Mouse (Mus musculus) kidney, embryonic 15.5 days (tissue): Measurements from ENCODE around the gene Rnf5. TPM values are rescaled to one million over a fixed set of nuclear protein-coding genes. Genes with fewer than 3 reads are reported as not detected.
A peak's percentile ranks its signal among the peaks of the same experiment; 100 is the strongest.

Source experiments
- ATAC-seq: fragments of 200-750 bp; cut with Nextera tagmentation; replicated peaks from 2 replicates; pipeline ENCODE4 v1.8.0; 2017; ENCODE audit warnings: moderate TSS enrichment; ENCODE audit not compliant: low FRiP score
- H3K27ac ChIP-seq: fragments of 300-500 bp; sonication (generic); 2 replicates; pipeline ENCODE4 v1.5.1; 2015; ENCODE audit warnings: mild to moderate bottlenecking, inconsistent platforms
- H3K27me3 ChIP-seq: fragments of 300-500 bp; sonication (generic); 2 replicates; pipeline ENCODE4 v1.6.1; 2015; ENCODE audit warnings: inconsistent platforms
- H3K36me3 ChIP-seq: fragments of 300-500 bp; sonication (generic); 2 replicates; pipeline ENCODE4 v1.6.1; 2015; ENCODE audit warnings: inconsistent platforms
- H3K4me1 ChIP-seq: fragments of 300-500 bp; sonication (generic); 2 replicates; pipeline ENCODE4 v1.6.1; 2015; ENCODE audit warnings: inconsistent platforms
- H3K4me2 ChIP-seq: fragments of 300-500 bp; sonication (generic); 2 replicates; pipeline ENCODE4 v1.6.1; 2015; ENCODE audit warnings: moderate library complexity, mild to moderate bottlenecking, inconsistent platforms
- H3K4me3 ChIP-seq: fragments of 300-500 bp; sonication (generic); replicated peaks from 2 replicates; pipeline ENCODE4 v1.5.1; 2015; ENCODE audit warnings: mild to moderate bottlenecking, inconsistent platforms
- H3K9ac ChIP-seq: fragments of 300-500 bp; sonication (generic); 2 replicates; pipeline ENCODE4 v1.6.1; 2015; ENCODE audit warnings: mild to moderate bottlenecking, inconsistent platforms
- H3K9me3 ChIP-seq: fragments of 300-500 bp; sonication (generic); replicated peaks from 2 replicates; pipeline ENCODE4 v1.6.1; 2016; ENCODE audit warnings: inconsistent platforms
- WGBS: fragments of 180-500 bp; shearing (Covaris S2); methylation state at CpG from one replicate; pipeline ENCODE4 v1.1.7; 2015; ENCODE audit warnings: mixed read lengths; 5-methylcytosine and 5-hydroxymethylcytosine counted together
- polyA plus RNA-seq: library from polyadenylated mRNA; unstranded; fragments of >200 nt; fragmentation: Nextera tagmentation; extraction: Ambion mirVana; gene quantifications from 2 replicates; pipeline ENCODE4 v1.2.1, GENCODE M21; 2015

Rnf5 gene
- 166 and 168 TPM in 2 replicates for polyA plus RNA-seq

DNA sequence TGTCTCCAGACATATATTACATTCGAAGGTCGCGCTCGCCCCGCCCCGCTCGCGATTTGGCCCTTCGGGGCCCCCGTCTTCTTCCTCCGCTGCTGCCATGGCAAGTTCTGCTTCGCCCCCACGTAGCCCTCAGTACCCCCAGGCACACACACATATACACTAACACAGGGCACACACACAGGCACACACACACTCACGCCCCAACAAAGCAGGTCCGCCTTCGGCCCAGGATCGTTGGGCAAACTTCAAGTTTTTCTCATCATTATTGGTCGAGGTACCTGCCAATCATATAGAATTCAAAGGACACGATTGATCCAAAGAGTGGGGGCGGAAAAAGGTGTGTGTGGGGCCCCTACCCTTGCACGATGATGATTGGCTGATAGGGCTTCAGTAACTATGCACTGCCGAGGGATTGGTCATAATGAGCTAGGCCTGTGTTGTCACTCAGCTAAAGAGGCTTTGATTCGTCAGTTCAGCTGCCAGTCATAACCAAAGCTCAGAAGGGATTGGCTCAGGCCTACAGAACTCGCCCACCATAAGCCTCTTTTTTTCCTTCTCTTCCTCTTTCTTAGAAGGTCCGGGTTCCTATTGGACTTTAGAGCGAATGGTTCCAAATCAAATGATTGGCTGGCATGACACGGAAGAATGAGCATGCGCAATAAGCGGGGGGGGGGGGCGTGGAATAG, at the start of gene Rnf5:
Rnf5 (minus strand) TSS at position 316 of the 686 bp plus-strand sequence.
- ATAC-seq: peak; percentile 95
- peak within 1 kb of the TSS; percentile 88 for H3K4me3 ChIP-seq
- WGBS: under 1% methylated on average over 30 of the region's 30 CpGs
- H3K4me2 ChIP-seq: peak within 1 kb of the TSS; percentile 85
- H3K27me3 ChIP-seq: no peaks in the 10 kb centered on the region
- H3K36me3 ChIP-seq: peaks cover 32% of the 10 kb centered on the region
- H3K9me3 ChIP-seq: no peaks in the 10 kb centered on the region
- peak within 1 kb of the TSS; percentile 96 for H3K9ac ChIP-seq
- peak within 1 kb of the TSS; percentile 96 for H3K27ac ChIP-seq
- peaks cover 67% of the 10 kb centered on the region for H3K4me1 ChIP-seq

DNA sequence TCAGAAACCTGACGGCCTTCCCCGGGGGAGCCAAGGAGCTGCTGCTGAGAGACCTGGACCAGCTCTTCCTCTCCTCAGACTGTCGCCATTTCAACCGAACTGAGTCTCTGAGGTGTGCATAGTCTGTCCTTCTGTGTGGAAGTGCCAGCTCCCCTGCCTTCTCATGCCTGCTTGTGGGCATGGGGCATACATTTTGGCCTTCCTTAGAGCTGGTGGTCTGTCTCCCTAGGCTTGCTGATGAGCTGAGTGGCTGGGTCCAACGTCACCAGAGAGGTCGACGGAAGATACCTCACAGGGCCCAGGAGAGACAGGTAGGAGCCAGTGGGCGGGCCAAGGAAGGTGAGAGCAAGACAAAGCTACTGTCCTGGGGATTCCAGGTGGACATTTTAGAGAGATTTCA, 49.5 kb upstream of the Rnf5 start:
- Histone ChIP-seq H3K9me3 (no peaks in the 10 kb centered on the region), H3K36me3 (peaks cover 59% of the 10 kb centered on the region), H3K4me2 (no peak overlapping the region), H3K9ac (no peak overlapping the region), H3K27me3 (0 out of 2 replicates have a peak, but pooled peaks cover 7% of the 10 kb centered on the region), H3K4me3 (no peak overlapping the region), H3K4me1 (peaks cover 38% of the 10 kb centered on the region), H3K27ac (no peak overlapping the region)
- WGBS: 86% methylated on average over 8 of the region's 8 CpGs
- no peak for ATAC-seq

DNA sequence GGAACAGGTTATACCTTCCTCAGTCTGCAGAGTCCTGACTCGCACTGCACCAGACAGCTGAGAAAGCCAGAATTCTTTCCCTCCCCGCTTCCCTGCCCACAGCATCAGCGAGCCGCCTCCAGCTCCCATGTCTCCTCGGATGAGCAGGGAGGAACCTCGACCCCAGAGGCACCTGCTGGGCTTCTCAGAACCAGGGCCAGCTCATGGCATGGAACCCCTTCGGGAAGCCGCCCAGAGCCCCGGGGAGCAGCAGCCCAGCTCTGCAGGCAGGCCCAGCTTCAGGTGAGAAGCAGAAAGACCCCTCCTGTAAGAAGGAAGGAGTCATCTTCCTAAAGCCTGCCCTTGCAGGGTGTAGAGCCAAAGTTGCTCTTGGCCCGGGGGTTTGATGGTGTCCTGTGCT, 49.1 kb upstream of the Rnf5 start:
- WGBS: 87% methylated on average over 10 of the region's 10 CpGs
- no peak for ATAC-seq
- H3K9ac ChIP-seq: no peak overlapping the region
- 0 out of 2 replicates have a peak, but pooled peaks cover 3% of the 10 kb centered on the region for H3K27me3 ChIP-seq
- no peaks in the 10 kb centered on the region for H3K9me3 ChIP-seq
- H3K36me3 ChIP-seq: peaks cover 59% of the 10 kb centered on the region
- no peak overlapping the region for H3K27ac ChIP-seq
- no peak overlapping the region for H3K4me3 ChIP-seq
- no peak overlapping the region for H3K4me2 ChIP-seq
- peaks cover 42% of the 10 kb centered on the region for H3K4me1 ChIP-seq

DNA sequence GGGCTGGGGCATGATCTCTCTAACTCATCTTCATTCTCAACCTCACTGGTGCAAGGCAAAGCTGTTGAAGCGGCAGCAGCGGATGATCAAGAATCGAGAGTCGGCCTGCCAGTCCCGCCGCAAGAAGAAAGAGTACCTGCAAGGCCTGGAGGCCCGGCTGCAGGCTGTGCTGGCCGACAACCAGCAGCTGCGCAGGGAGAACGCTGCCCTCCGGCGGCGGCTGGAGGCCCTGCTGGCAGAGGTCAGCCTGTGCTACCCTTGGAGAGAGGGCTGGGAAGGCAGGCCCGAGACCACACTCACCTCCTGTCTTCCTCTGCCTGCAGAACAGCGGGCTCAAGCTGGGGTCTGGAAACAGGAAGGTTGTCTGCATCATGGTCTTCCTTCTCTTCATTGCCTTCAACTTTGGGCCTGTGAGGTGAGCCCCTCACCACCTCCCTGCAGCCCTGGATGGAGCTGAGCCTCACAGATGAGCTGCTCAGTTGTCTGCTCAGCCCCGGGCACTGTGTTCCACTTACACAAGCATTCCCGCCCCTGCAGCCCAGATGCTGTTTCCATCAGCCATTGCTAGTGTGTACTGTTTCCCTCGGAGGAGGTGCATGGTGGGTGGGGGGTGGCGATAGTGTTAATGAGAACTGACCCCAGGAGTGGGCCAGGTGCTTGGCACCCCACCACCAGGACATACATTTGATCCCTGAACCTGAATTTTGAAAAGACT, 48.2 kb upstream of the Rnf5 start:
- ATAC-seq: no peak
- Histone ChIP-seq H3K4me2 (no peak overlapping the region), H3K36me3 (peaks cover 59% of the 10 kb centered on the region), H3K9ac (no peak overlapping the region), H3K4me1 (peaks cover 44% of the 10 kb centered on the region), H3K27me3 (no peaks in the 10 kb centered on the region), H3K27ac (no peak overlapping the region), H3K9me3 (no peaks in the 10 kb centered on the region), H3K4me3 (no peak overlapping the region)
- 49% methylated on average over 19 of the region's 19 CpGs for WGBS

DNA sequence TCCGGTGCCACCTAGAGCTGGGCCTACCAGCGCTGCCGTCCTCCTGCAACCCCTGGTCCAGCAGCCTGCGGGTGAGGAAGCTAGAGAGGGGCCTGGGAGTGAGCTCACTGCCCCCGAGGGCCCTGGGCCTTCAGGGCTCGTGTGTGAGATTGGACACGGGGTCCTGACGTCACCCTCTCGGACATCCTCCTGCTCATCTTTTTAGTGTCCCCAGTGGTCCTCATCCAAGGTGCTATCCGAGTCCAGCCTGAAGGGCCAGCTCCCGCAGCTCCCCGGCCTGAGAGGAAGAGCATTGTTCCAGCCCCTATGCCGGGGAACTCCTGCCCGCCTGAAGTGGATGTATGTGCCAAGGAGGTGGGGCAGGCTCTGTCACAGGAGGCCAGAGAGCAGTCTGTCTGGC, 47.3 kb upstream of the Rnf5 start:
- H3K4me1 ChIP-seq: peaks cover 44% of the 10 kb centered on the region
- no peak overlapping the region for H3K27ac ChIP-seq
- 90% methylated on average over 14 of the region's 14 CpGs for WGBS
- H3K27me3 ChIP-seq: no peaks in the 10 kb centered on the region
- ATAC-seq: no peak
- H3K4me3 ChIP-seq: no peak overlapping the region
- peaks cover 59% of the 10 kb centered on the region for H3K36me3 ChIP-seq
- H3K9me3 ChIP-seq: no peaks in the 10 kb centered on the region
- no peak overlapping the region for H3K4me2 ChIP-seq
- H3K9ac ChIP-seq: no peak overlapping the region

DNA sequence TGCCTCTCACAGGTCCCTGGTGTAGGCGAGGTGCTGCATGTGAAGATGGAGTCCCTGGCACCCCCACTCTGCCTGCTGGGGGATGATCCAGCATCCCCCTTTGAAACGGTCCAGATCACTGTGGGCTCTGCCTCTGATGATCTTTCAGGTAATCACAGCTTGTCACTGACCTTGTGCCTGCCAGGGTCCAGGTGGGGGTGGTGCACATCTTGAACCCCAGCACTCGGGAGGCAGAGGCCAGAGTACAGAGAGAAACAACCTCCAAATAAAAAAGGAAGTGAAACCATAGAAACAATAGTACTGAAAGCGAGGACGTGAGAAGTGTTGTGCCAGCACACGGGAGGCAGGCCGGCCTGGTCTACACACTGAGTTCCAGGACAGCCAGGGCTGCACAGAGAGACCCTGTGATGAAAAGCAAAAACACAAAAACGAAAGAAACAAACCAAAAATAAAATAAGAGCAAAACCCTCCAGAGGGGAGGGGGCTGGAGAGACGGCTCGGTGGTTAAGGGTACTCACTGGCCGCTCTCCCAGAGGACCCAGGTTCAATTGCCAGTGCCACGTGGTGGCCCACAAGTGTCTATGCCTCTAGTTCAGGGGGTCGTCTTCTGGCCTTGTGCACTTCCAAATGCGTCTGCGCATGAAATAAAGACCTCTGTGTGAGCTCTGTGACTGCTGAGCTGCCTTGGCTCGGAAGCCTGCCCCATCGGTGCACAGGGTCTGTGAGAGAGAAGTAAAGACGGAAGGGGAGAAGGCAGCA, 45.8 kb upstream of the Rnf5 start:
- ATAC-seq: no peak
- Histone ChIP-seq H3K4me1 (peaks cover 40% of the 10 kb centered on the region), H3K9me3 (no peaks in the 10 kb centered on the region), H3K27ac (no peak overlapping the region), H3K27me3 (no peaks in the 10 kb centered on the region), H3K9ac (no peak overlapping the region), H3K4me3 (no peak overlapping the region), H3K36me3 (peaks cover 54% of the 10 kb centered on the region), H3K4me2 (no peak overlapping the region)
- 91% methylated on average over 18 of the region's 18 CpGs for WGBS

DNA sequence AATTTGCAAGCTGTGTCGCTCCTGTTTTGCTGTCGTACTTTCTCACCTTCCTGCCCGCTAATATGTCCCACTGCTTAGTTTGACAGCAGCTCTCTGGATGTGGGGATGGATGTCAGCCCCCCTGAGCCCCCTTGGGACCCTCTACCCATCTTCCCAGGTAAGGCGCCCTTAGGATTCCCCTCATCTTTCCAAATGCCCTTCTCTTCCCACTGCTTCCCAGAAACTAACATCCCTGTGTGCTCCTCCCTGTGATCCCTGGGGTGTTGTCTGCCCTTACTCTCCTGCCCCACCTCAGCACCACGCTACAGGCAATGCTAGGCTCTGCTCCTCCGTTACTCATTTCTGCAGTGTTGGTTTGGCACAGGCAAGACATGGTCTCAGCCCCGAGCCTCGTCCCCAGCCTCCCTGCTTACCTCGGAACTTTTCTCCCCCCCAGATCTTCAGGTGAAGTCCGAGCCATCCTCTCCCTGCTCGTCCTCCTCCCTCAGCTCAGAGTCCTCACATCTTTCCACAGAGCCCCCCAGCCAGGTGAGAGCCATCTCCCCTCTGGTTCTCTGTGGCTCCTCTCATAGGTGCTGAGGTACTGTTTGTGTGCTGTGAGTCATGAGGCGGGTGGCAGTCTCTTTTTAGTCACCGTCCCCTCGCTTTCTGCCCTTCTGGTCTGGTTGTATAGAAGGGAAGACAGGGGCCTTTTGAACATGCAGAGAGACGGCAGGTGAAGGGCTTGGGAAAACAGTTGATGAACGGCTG, 44.8 kb upstream of the Rnf5 start:
- Histone ChIP-seq H3K9me3 (no peaks in the 10 kb centered on the region), H3K4me2 (peak overlapping the region; percentile 84), H3K27ac (no peak overlapping the region), H3K4me1 (peaks cover 41% of the 10 kb centered on the region), H3K9ac (peak overlapping the region; percentile 84; the same call in 1 of the 2 replicates), H3K27me3 (no peaks in the 10 kb centered on the region), H3K36me3 (peaks cover 44% of the 10 kb centered on the region), H3K4me3 (peak overlapping the region; percentile 85)
- 76% methylated on average over 16 of the region's 16 CpGs for WGBS
- ATAC-seq: no peak

DNA sequence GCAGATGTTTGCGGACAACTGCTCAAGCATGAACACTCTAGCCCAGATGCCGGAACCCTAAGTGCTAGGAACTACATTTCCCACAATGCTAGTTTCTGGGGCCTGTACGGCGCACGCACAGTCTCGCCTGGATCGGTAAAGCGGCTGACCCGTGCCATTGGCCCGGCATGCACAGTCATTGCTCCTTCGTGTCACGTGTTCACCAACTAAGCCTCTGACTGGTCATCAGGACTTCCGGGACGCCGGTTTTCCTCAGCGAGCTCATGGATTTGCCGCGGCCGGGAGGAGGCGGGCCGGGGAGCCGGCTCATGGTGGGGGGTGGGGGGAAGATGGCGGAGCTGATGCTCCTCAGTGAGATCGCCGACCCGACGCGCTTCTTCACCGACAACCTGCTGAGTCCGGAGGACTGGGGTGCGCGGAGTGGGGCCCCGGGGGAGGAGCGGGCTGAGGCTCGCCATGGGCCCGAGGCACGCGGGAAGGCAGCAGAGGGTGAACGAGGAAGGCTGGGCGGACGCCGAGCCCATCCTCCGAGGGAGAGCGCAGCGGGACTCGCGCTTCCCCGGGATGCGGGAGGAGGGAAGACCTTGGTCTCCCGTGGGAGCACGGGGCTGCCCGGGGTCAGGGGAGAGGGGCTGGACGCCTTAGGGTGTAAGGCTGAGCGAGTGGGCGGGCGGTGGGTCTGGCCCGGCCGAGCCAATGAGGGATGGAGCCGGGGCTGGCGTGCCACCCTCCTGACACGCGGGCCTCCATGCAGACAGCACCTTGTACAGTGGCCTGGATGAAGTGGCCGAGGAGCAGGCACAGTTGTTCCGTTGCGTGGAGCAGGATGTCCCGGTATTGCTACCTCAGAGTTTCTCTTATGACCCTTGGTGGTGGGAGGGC, 43.7 kb upstream of the Rnf5 start, which contains the start of gene Atf6b:
Atf6b (plus strand) TSS at position 241 of the 882 bp plus-strand sequence.
- Histone ChIP-seq H3K27ac (peak within 1 kb of the TSS; percentile 70), H3K4me2 (peak within 1 kb of the TSS; percentile 84), H3K4me1 (peaks cover 41% of the 10 kb centered on the region), H3K36me3 (peaks cover 33% of the 10 kb centered on the region), H3K27me3 (no peaks in the 10 kb centered on the region), H3K9me3 (no peaks in the 10 kb centered on the region), H3K4me3 (peak within 1 kb of the TSS; percentile 85), H3K9ac (peak within 1 kb of the TSS; percentile 84)
- ATAC-seq: peak; percentile 97
- under 1% methylated on average over 66 of the region's 66 CpGs for WGBS

DNA sequence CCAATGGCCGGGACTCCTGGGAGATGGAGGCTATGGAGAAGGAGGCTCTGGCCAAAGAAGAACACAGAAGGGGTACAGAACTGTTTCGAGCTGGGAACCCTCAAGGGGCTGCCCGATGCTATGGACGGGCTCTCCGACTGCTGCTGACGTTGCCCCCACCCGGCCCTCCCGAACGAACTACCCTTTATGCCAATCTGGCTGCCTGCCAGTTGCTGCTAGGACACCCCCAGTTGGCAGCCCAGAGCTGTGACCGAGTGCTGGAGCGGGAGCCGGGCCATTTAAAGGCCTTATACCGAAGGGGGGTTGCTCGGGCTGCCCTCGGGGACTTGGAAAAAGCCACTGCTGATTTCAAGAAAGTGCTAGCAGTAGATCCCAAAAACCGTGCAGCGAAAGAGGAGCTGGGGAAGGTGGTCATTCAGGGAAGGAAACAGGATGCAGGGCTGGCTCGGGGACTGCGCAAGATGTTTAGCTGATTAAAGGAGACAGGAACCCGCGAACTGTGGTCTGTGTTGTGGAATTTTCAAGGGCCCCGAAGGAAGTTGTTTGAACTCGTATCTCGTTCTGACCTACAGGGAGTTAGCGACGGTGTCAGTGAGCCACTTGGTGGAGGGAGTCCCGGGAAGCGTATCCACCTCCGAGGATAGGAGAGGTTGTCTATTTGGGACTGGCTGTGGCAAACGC, 42.5 kb upstream of the Rnf5 start:
- peaks cover 22% of the 10 kb centered on the region for H3K36me3 ChIP-seq
- ATAC-seq: no peak
- H3K27me3 ChIP-seq: no peaks in the 10 kb centered on the region
- H3K9ac ChIP-seq: no peak overlapping the region
- peak overlapping the region; percentile 73 for H3K4me2 ChIP-seq
- H3K27ac ChIP-seq: peak overlapping the region; percentile 0; the same call in 1 of the 2 replicates
- peak overlapping the region; percentile 85; the same call in 1 of the 2 replicates for H3K4me3 ChIP-seq
- H3K4me1 ChIP-seq: peaks cover 47% of the 10 kb centered on the region
- 90% methylated on average over 30 of the region's 30 CpGs for WGBS
- no peaks in the 10 kb centered on the region for H3K9me3 ChIP-seq

DNA sequence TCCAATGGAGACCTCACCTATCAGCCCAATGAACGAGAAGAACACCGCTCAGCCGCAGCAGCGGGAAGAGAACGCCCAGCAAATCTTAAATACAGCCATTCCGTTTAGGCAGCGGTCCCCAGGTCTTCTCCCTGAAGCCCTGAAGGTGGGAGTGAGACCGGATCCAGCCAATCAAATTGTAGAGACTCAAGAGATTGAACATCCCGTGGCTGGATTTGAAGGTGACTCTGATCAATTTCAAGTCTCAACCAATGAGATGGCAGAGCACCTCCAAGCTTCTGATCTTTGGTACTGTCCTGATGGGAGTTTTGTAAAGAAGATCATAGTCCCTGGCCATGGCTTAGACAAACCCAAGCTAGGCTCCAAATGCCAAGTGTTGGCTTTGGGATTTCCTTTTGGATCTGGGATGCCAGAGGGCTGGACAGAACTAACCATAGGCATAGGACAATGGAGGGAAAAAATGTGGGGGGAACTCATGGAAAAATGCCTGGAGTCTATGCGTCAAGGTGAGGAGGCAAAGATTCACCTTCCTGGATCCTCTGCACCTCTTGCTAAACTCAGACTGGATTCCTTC, 41.9 kb upstream of the Rnf5 start:
- H3K36me3 ChIP-seq: peaks cover 16% of the 10 kb centered on the region
- WGBS: 42% methylated on average over 10 of the region's 10 CpGs

More for the DNA sequence above, 41.9 kb upstream of the Rnf5 start:
- peak overlapping the region; percentile 63 for H3K9ac ChIP-seq
- H3K4me2 ChIP-seq: peak overlapping the region; percentile 73
- peaks cover 51% of the 10 kb centered on the region for H3K4me1 ChIP-seq
- no peaks in the 10 kb centered on the region for H3K9me3 ChIP-seq
- no peaks in the 10 kb centered on the region for H3K27me3 ChIP-seq
- H3K4me3 ChIP-seq: peak overlapping the region; percentile 59
- peak overlapping the region; percentile 75; the same call in 1 of the 2 replicates for H3K27ac ChIP-seq
- ATAC-seq: no peak
